Mouse (Mus musculus) forebrain, embryonic 15.5 days (tissue): Measurements from ENCODE around the gene Olfr411. TPM values are rescaled to one million over a fixed set of nuclear protein-coding genes. Genes with fewer than 3 reads are reported as not detected.

Experiments used
- ATAC-seq: fragments of 200-750 bp; cut with Nextera tagmentation; replicated peaks from 2 replicates; pipeline ENCODE4 v1.8.0; 2017; ENCODE audit warnings: mild to moderate bottlenecking, moderate TSS enrichment, moderate library complexity
- H3K27ac ChIP-seq: fragments of 300-500 bp; sonication (generic); replicated peaks from 2 replicates; pipeline ENCODE4 v1.5.1; 2015; ENCODE audit warnings: mild to moderate bottlenecking, inconsistent platforms
- H3K27me3 ChIP-seq: fragments of 300-500 bp; sonication (generic); 2 replicates; pipeline ENCODE4 v1.6.1; 2015; ENCODE audit warnings: inconsistent platforms
- H3K36me3 ChIP-seq: fragments of 300-500 bp; sonication (generic); 2 replicates; pipeline ENCODE4 v1.6.1; 2015; ENCODE audit warnings: mild to moderate bottlenecking, inconsistent platforms
- H3K4me1 ChIP-seq: fragments of 300-500 bp; sonication (generic); 2 replicates; pipeline ENCODE4 v1.6.1; 2015; ENCODE audit warnings: inconsistent platforms
- H3K4me2 ChIP-seq: fragments of 300-500 bp; sonication (generic); replicated peaks from 2 replicates; pipeline ENCODE4 v1.6.1; 2015; ENCODE audit warnings: mild to moderate bottlenecking, inconsistent platforms
- H3K4me3 ChIP-seq: fragments of 300-500 bp; sonication (generic); 2 replicates; pipeline ENCODE4 v1.5.1; 2015; ENCODE audit warnings: mild to moderate bottlenecking, inconsistent platforms
- H3K9ac ChIP-seq: fragments of 300-500 bp; sonication (generic); replicated peaks from 2 replicates; pipeline ENCODE4 v1.6.1; 2015; ENCODE audit warnings: mild to moderate bottlenecking, inconsistent platforms
- H3K9me3 ChIP-seq: fragments of 300-500 bp; sonication (generic); 2 replicates; pipeline ENCODE4 v1.6.1; 2016; ENCODE audit warnings: inconsistent platforms
- WGBS: fragments of 180-500 bp; shearing (Covaris S2); methylation state at CpG from one replicate; pipeline ENCODE4 v1.1.7; 2015; ENCODE audit warnings: mixed read lengths; 5-methylcytosine and 5-hydroxymethylcytosine counted together
- polyA plus RNA-seq: library from polyadenylated mRNA; unstranded; fragments of >200 nt; fragmentation: Nextera tagmentation; extraction: Ambion mirVana; gene quantifications from 2 replicates; pipeline ENCODE4 v1.2.1, GENCODE M21; 2015

Gene Olfr411
- polyA plus RNA-seq, 1 experiment from 2014 or later = not detected

DNA sequence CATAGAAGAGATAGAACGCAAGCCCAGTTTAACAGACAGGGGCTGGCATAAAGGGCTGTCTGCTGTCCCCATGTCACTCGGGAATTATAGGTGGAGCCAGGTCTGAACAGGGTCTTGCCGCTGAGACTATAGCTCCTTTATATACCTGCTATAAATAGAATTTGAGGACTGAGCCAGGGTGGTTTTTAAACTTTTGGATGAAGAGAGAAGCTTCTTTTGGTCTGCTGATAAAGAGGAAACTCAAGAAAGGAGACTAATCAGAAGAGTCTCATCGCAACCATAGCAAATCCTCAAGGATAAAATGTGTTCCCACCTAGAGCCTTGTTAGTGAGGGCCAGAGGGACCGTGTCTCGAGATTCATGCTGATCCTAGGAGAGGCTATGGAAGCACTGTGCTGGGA, 14.5 kb downstream of the Olfr411 start, which contains the start of gene Olfr410:
Gene Olfr410, minus strand, starts transcription at position 101 of the 400 bp plus-strand sequence.
- Histone ChIP-seq H3K9me3 (no peaks in the 10 kb centered on the region), H3K27ac (no peak within 1 kb of the TSS), H3K4me3 (no peak within 1 kb of the TSS), H3K4me2 (no peak within 1 kb of the TSS), H3K36me3 (no peaks in the 10 kb centered on the region), H3K27me3 (no peaks in the 10 kb centered on the region), H3K9ac (no peak within 1 kb of the TSS), H3K4me1 (no peaks in the 10 kb centered on the region)
- no peak for ATAC-seq
- 86% methylated on average over 6 of the region's 6 CpGs for WGBS

DNA sequence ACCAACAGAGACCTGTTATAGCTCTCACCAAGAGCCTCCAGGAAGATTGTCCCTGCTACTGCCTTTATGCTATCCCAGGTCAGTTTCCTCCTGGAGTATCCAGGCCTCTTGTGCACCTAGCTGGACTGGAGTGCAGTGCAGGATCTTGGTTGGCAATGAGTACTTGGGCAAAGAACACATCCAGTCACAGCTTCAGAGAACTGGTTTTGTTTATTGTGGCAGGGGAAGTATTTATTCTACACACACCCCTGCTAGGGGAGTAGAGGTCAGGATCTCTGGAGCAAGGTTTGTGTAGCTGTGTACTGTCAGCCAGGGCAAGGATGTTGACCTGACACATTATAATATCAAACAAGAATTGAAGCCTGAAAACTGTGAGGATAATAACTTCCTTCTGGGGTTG, 23.7 kb downstream of the Olfr411 start:
- Histone ChIP-seq H3K4me1 (no peaks in the 10 kb centered on the region), H3K36me3 (no peaks in the 10 kb centered on the region), H3K4me3 (no peak overlapping the region), H3K9ac (no peak overlapping the region), H3K9me3 (no peaks in the 10 kb centered on the region), H3K4me2 (no peak overlapping the region), H3K27me3 (no peaks in the 10 kb centered on the region), H3K27ac (no peak overlapping the region)
- no peak for ATAC-seq

DNA sequence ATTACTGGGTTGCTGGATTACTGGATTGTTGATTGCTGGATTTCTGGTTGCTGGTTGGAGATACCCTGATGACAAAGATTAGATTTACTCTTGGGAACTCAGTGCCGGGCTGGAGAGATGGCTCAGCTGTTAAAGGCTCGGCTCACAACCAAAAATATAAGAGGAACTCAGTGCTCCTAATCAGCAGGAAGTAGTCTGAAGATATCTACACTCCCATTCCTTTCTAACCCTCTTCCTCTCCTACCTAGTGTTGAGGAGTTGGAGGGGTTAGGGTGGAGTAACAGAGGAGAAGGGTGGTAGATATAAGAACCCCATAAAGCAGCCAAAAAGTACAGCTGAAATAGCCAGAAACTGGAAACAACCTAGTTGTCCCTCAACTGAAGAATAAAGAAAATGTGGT, 26.4 kb downstream of the Olfr411 start:
- H3K9ac ChIP-seq = no peak overlapping the region
- WGBS = 74% methylated on average over 2 of the region's 2 CpGs
- no peaks in the 10 kb centered on the region for H3K36me3 ChIP-seq
- no peak overlapping the region for H3K4me3 ChIP-seq
- H3K9me3 ChIP-seq = no peaks in the 10 kb centered on the region
- H3K4me2 ChIP-seq = no peak overlapping the region
- no peak overlapping the region for H3K27ac ChIP-seq
- no peaks in the 10 kb centered on the region for H3K27me3 ChIP-seq
- no peaks in the 10 kb centered on the region for H3K4me1 ChIP-seq
- ATAC-seq = no peak

Other genes with a start within 250 kb of the Olfr411 start
- gene Olfr401, start 238.9 kb downstream of the Olfr411 start, polyA plus RNA-seq = not detected in 2 replicates
- not detected in 2 replicates for gene Olfr402, start 199.1 kb downstream of the Olfr411 start, polyA plus RNA-seq
- not detected in 2 replicates for gene Olfr403, start 166.4 kb downstream of the Olfr411 start, polyA plus RNA-seq
- not detected in 2 replicates for gene Olfr43, start 141.3 kb downstream of the Olfr411 start, polyA plus RNA-seq
- gene Olfr406, start 92.8 kb downstream of the Olfr411 start, polyA plus RNA-seq = not detected in 2 replicates
- not detected in 2 replicates for gene Olfr59, start 68.9 kb downstream of the Olfr411 start, polyA plus RNA-seq
- gene Olfr410, start 14.6 kb downstream of the Olfr411 start, polyA plus RNA-seq = not detected in 2 replicates
- not detected in 2 replicates for gene Olfr412, start 9.4 kb upstream of the Olfr411 start, polyA plus RNA-seq